Mouse (Mus musculus) myocyte (in vitro differentiated cells): Measurements from ENCODE around the gene Rab6b.

Experiments used
- CEBPB ChIP-seq: IDR thresholded peaks from 2 replicates; pipeline ENCODE4 v1.6.1; 2011; ENCODE audit warnings: mild to moderate bottlenecking, moderate library complexity; ENCODE audit not compliant: poor library complexity, insufficient read depth, severe bottlenecking
- E2F4 ChIP-seq: IDR thresholded peaks from one replicate; pipeline ENCODE4 v1.6.1; 2011; ENCODE audit warnings: mild to moderate bottlenecking, control low read depth, moderate library complexity; ENCODE audit not compliant: insufficient read depth
- MAX ChIP-seq: IDR thresholded peaks from one replicate; pipeline ENCODE4 v1.6.1; 2011; ENCODE audit warnings: low read depth, mild to moderate bottlenecking, control low read depth
- MYOD1 ChIP-seq, 3 experiments: IDR thresholded peaks; one replicate each; pipeline ENCODE4 v1.6.1; 2011; ENCODE audit warnings: control low read depth in 2 of 3, low read depth in 2 of 3, mild to moderate bottlenecking in 2 of 3, moderate library complexity in 1 of 3; ENCODE audit not compliant: insufficient read length in 2 of 3, control insufficient read depth in 1 of 3
- MYOG ChIP-seq, 3 experiments: IDR thresholded peaks; one replicate each; pipeline ENCODE4 v1.6.1; 2011; ENCODE audit warnings: control low read depth in 2 of 3, low read depth in 2 of 3, mild to moderate bottlenecking in 2 of 3; ENCODE audit not compliant: insufficient read length in 2 of 3, control insufficient read depth in 1 of 3, insufficient read depth in 1 of 3
- POLR2A ChIP-seq: IDR thresholded peaks from one replicate; pipeline ENCODE4 v1.6.1; 2011; ENCODE audit warnings: low read depth, mild to moderate bottlenecking, control low read depth, moderate library complexity; ENCODE audit not compliant: insufficient read length
- POLR2AphosphoS2 ChIP-seq: IDR thresholded peaks from one replicate; pipeline ENCODE4 v1.6.1; 2011; ENCODE audit warnings: low read depth, control low read depth; ENCODE audit not compliant: insufficient read length
- REST ChIP-seq: IDR thresholded peaks from one replicate; pipeline ENCODE4 v1.6.1; 2011; ENCODE audit warnings: mild to moderate bottlenecking, control low read depth, moderate library complexity; ENCODE audit not compliant: insufficient read depth, insufficient read length
- SRF ChIP-seq: IDR thresholded peaks from one replicate; pipeline ENCODE4 v1.6.1; 2011; ENCODE audit warnings: low read depth; ENCODE audit not compliant: control insufficient read depth, insufficient read length
- TCF12 ChIP-seq: IDR thresholded peaks from one replicate; pipeline ENCODE4 v1.6.1; 2011; ENCODE audit warnings: mild to moderate bottlenecking, control low read depth; ENCODE audit not compliant: poor library complexity, insufficient read depth, severe bottlenecking
- TCF3 ChIP-seq: IDR thresholded peaks from one replicate; pipeline ENCODE4 v1.6.1; 2011; ENCODE audit warnings: low read depth, control low read depth; ENCODE audit not compliant: insufficient read length
- USF1 ChIP-seq: IDR thresholded peaks from one replicate; pipeline ENCODE4 v1.6.1; 2011; ENCODE audit warnings: low read depth, mild to moderate bottlenecking, control low read depth, moderate library complexity

- TF ChIP-seq CEBPB = no peak
- TF ChIP-seq USF1 = no peak
- no peak for TF ChIP-seq MYOD1 (IDR thresholded peaks at IDR 0.05; ENCODE audit: control insufficient read depth in 1 of 3, insufficient read length in 2 of 3, low read depth in 2 of 3)
- TF ChIP-seq POLR2A = no peak
- TF ChIP-seq POLR2AphosphoS2 = no peak
- TF ChIP-seq MAX = no peak
- TF ChIP-seq E2F4 = no peak
- no peak for TF ChIP-seq TCF3
- TF ChIP-seq TCF12 = no peak
- no peak for TF ChIP-seq SRF
- no peak for TF ChIP-seq MYOG (IDR thresholded peaks at IDR 0.05; ENCODE audit: control insufficient read depth in 1 of 3, insufficient read depth in 1 of 3, insufficient read length in 2 of 3, low read depth in 2 of 3)
- TF ChIP-seq REST = no peak
Observed at GRCm38 (mm10) chr9:103226806-103227205, 115.2 kb downstream of the Rab6b start.
